Mouse (Mus musculus) cerebellum, postnatal 14 days (tissue): Measurements from ENCODE around the gene Prl7c1.
"Not testable (repeated sequence)": the region's sequence is repeated elsewhere in the genome, so short reads cannot be mapped to it uniquely, and the experiment has no call there.

ENCODE experiments used
- DNase-seq, 2 experiments: peaks; one replicate each; pipeline ENCODE4 v3.0.0; 2021; ENCODE audit warnings: mixed read lengths in 2 of 2

The Prl7c1 gene

DNA sequence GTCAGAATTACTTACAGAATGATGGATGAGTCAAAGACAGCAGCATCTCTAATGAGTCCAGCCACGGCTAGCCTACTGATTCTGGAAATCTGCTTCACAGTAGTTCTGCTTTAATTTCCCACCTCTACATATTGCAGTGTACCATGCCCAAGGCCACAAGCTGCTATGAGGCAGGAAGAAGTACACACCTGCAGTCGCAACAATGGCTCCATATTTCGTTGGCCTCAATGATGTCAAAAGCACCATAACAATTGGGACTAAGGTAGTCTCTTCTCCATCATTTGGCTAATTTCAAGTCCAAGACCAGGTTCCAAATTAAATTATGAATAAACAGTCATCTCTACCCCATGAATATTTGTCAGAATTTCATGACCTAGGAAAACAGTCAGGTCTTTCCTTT is at the start of gene Prl7c1:
Gene Prl7c1, minus strand, starts transcription at position 101 of the 400 bp plus-strand sequence.
- not testable (repeated sequence) for DNase-seq

DNA sequence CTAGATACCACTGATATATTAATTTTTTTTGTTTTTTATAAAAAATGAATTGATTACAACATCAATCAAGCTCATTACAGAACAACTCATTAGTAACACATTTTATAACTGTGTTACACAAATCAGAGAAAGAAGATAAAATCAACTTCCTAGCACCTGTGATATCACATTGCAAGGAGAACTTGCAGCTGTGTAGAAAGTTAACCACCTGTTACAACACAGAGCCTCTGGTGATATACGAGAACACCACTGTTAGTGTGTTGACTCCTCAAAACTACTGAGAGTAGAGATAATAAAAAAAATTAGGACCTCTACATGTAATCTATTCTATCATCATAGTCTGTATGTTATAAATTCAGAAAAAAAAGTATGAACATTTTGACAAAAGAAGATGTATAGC is 22.2 kb upstream of the Prl7c1 start:
- DNase-seq, result no peak

DNA sequence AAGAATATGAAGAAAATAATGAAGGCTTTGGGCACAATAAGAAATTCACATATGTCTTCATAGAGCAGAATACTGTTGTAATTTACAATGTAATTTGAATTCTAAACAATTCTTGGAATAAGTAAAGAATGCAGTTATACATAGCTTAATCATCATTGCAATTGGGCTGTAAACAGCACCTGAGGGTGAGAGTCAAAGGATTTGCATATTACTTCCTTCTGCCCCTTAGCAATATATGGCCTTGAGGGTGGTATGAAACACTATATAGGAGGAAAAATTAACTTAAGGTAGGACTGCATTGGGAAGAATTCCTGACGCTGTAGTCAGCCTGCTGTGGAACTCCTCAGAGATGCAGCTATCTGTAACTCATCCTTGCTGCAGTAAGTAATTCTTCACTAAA is 20.8 kb upstream of the Prl7c1 start, which contains the start of gene Prl2a1:
Gene Prl2a1, plus strand, starts transcription at position 301 of the 400 bp plus-strand sequence.
- no peak for DNase-seq

GRCm38 (mm10) chr13:27799303-27799702 is 18.7 kb upstream of the Prl7c1 start:
- DNase-seq, result no peak

GRCm38 (mm10) chr13:27734512-27735186 is 46.0 kb downstream of the Prl7c1 start:
- no peak for DNase-seq

- DNase-seq, result not testable (repeated sequence)
These were observed 50.2 kb downstream of the Prl7c1 start for GRCm38 (mm10) chr13:27730286-27730959.

- not testable (repeated sequence) for DNase-seq
These were observed 55.5 kb downstream of the Prl7c1 start for GRCm38 (mm10) chr13:27725057-27725456.
